Mouse (Mus musculus): ENCODE results near the gene a. TPM values are rescaled to one million over a fixed set of nuclear protein-coding genes. Genes with fewer than 3 reads are reported as not detected.

Gene a
- total and polyA plus RNA-seq, 3 experiments = 7.8 to 23.8 (median 10.9) TPM

DNA sequence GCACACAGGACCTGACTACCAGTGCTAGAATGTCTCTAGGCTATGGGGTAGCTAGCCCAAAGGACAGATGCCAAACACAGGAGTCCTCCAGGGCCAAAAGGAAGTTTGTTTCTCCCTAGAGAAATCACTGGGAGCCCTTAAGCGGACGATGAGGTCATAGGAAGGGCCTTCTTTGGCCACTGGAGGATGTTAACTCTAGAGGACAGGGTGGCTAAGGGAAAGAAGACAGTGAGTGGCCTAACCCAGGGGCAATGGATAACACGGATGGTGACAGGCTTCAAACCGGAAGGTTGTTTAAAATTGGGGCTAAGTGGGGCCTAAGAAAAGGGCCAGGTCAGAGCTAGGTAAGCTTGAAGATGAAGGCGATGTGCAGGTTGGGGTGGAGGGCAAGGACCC lies 258.9 kb downstream of the a start:
- peak; percentile 54 for DNase-seq (ENCODE audit: extremely low read depth)
- Histone ChIP-seq H3K9ac (ENCODE audit: insufficient read depth, low read depth) (peak overlapping the region; percentile 64), H3K36me3 (replicated peaks in 1 of 2; ENCODE audit: control insufficient read depth in 1 of 2, insufficient read depth in 1 of 2, low read length in 1 of 2) (peaks cover 2 to 26% of the 10 kb centered on the region in 2 experiments), H3K4me2 (ENCODE audit: insufficient read depth, low read depth, poor library complexity, severe bottlenecking) (peak overlapping the region; percentile 53), H3K4me1 (ENCODE audit: control insufficient read depth in 1 of 2, insufficient read depth in 2 of 2) (peaks cover 10 to 39% of the 10 kb centered on the region in 2 experiments), H3K9me3 (replicated peaks; ENCODE audit: low read length) (no peaks in the 10 kb centered on the region), H3K79me2 (replicated peaks; ENCODE audit: control insufficient read depth, extremely low read depth, insufficient read depth, poor library complexity, severe bottlenecking) (peaks cover 15% of the 10 kb centered on the region), H3K27ac (ENCODE audit: insufficient read depth, low read depth) (peak overlapping the region; percentile 90), H3K27me3 (replicated peaks) (no peaks in the 10 kb centered on the region), H3K4me3 (replicated peaks in 1 of 3; ENCODE audit: low read depth in 2 of 3, low read length in 2 of 3, poor library complexity in 1 of 3) (peak overlapping the region; percentile 63 to 81 (median 70))
- dilution Hi-C loops (cut with MboI; ENCODE audit: extremely low pct_ligation_motif_present, extremely low pct_unique_long_range_greater_than_20kb, low sequenced_read_pairs) = no loop called here
- in situ Hi-C loops (cut with MboI; ENCODE audit: low pct_ligation_motif_present, low pct_unique_long_range_greater_than_20kb, low sequenced_read_pairs) = no loop called here
- TF ChIP-seq HCFC1 (IDR thresholded peaks at IDR 0.05; ENCODE audit: low read depth, low read length) = no peak
- TF ChIP-seq MEF2A (IDR thresholded peaks at IDR 0.05; ENCODE audit: borderline replicate concordance, low read depth, low read length) = peak; percentile 52
- peak; percentile 5; the same call in 1 of the 2 replicates for TF ChIP-seq TBP (conservative IDR thresholded peaks at IDR 0.05; ENCODE audit: low read depth, low read length)
- TF ChIP-seq EP300 (IDR thresholded peaks at IDR 0.05; ENCODE audit: low read length) = no peak
- TF ChIP-seq RCOR1 (conservative IDR thresholded peaks at IDR 0.05; ENCODE audit: low read depth, low read length) = no peak
- TF ChIP-seq JUND (conservative IDR thresholded peaks at IDR 0.05; ENCODE audit: low read depth, low read length) = no peak
- TF ChIP-seq MXI1 (IDR thresholded peaks at IDR 0.05; ENCODE audit: low read depth, low read length) = no peak
- 0 out of 2 replicates have a peak, but pooled peaks have one; percentile 3 for TF ChIP-seq ELF1 (IDR thresholded peaks at IDR 0.05; ENCODE audit: low read depth, low read length)
- peak; percentile 6; the same call in 1 of the 2 replicates for TF ChIP-seq ETS1 (conservative IDR thresholded peaks at IDR 0.05; ENCODE audit: low read depth, low read length)
- peak; percentile 14; the same call in 1 of the 2 replicates for TF ChIP-seq SIN3A (IDR thresholded peaks at IDR 0.05; ENCODE audit: low read length)
- no peak for TF ChIP-seq ZKSCAN1 (IDR thresholded peaks at IDR 0.05; ENCODE audit: borderline replicate concordance, low read depth, low read length)

DNA sequence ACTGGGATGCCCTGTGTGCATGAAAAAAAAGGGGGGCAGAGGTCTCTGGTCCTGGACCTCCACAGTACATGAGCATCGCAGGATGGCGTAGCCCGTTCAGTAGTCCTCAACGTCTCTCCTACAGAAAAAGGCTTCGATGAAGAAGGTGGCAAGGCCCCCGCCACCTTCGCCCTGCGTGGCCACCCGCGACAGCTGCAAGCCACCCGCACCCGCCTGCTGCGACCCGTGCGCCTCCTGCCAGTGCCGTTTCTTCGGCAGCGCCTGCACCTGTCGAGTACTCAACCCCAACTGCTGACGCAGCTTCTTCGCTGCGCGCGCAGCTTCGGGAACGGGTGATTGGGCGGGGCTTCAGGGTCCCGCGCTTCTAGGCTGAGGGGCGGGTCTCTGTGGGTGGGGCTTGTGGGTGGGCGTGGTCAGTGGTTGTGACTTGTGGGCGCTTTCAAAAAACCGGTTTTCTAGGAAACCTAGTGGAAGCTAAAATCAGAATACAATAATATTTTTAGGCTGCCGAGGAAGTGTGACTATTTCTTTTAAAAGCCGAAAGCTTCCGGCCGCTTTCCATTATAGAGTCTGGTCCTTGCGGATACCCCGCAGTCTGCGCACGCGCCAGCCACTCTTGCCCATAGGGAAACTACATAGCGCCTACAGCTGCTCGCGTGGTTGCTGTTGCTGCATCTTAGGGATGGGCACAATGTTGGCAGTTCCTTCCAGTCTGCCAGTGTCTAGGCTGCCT lies 259.5 kb downstream of the a start:
- peak; percentile 95 for DNase-seq (ENCODE audit: extremely low read depth)
- Histone ChIP-seq H3K4me2 (ENCODE audit: insufficient read depth, low read depth, poor library complexity, severe bottlenecking) (peak overlapping the region; percentile 61), H3K4me3 (replicated peaks in 1 of 3; ENCODE audit: low read depth in 2 of 3, low read length in 2 of 3, poor library complexity in 1 of 3) (peak overlapping the region; percentile 63 to 81 (median 70)), H3K9me3 (replicated peaks; ENCODE audit: low read length) (no peaks in the 10 kb centered on the region), H3K79me2 (replicated peaks; ENCODE audit: control insufficient read depth, extremely low read depth, insufficient read depth, poor library complexity, severe bottlenecking) (peaks cover 15% of the 10 kb centered on the region), H3K27me3 (replicated peaks) (no peaks in the 10 kb centered on the region), H3K36me3 (replicated peaks in 1 of 2; ENCODE audit: control insufficient read depth in 1 of 2, insufficient read depth in 1 of 2, low read length in 1 of 2) (peaks cover 2 to 31% of the 10 kb centered on the region in 2 experiments), H3K9ac (ENCODE audit: insufficient read depth, low read depth) (peak overlapping the region; percentile 80), H3K4me1 (ENCODE audit: control insufficient read depth in 1 of 2, insufficient read depth in 2 of 2) (peaks cover 5 to 39% of the 10 kb centered on the region in 2 experiments), H3K27ac (ENCODE audit: insufficient read depth, low read depth) (peak overlapping the region; percentile 90)
- dilution Hi-C loops (cut with MboI; ENCODE audit: extremely low pct_ligation_motif_present, extremely low pct_unique_long_range_greater_than_20kb, low sequenced_read_pairs) = no loop called here
- in situ Hi-C loops (cut with MboI; ENCODE audit: low pct_ligation_motif_present, low pct_unique_long_range_greater_than_20kb, low sequenced_read_pairs) = no loop called here
- TF ChIP-seq PAX5 (IDR thresholded peaks at IDR 0.05; ENCODE audit: low read length) = no peak
- peak; percentile 96 for TF ChIP-seq POLR2AphosphoS2 (IDR thresholded peaks at IDR 0.05; ENCODE audit: low read depth, low read length)
- peak; percentile 99 for TF ChIP-seq TCF12 (IDR thresholded peaks at IDR 0.05; ENCODE audit: low read depth, low read length)
- peak; percentile 5; the same call in 1 of the 2 replicates for TF ChIP-seq CHD1 (IDR thresholded peaks at IDR 0.05; ENCODE audit: low read depth, low read length)
- peak; percentile 94 for TF ChIP-seq MAFK (IDR thresholded peaks at IDR 0.05; ENCODE audit: insufficient replicate concordance, low read length)
- no peak; the same call in 1 of the 2 replicates for TF ChIP-seq ZNF384 (IDR thresholded peaks at IDR 0.05; ENCODE audit: low read depth, low read length)
- TF ChIP-seq POLR2A (IDR thresholded peaks at IDR 0.05; ENCODE audit: low read depth, low read length) = peak; percentile 98
- peak; percentile 63; the same call in 1 of the 2 replicates for TF ChIP-seq RCOR1 (conservative IDR thresholded peaks at IDR 0.05; ENCODE audit: low read depth, low read length)
- TF ChIP-seq UBTF (IDR thresholded peaks at IDR 0.05; ENCODE audit: low read depth, low read length) = peak; percentile 83
- 0 out of 2 replicates have a peak, but pooled peaks have one; percentile 55 for TF ChIP-seq KAT2A (IDR thresholded peaks at IDR 0.05; ENCODE audit: insufficient replicate concordance, low read length)
- TF ChIP-seq MXI1 (IDR thresholded peaks at IDR 0.05; ENCODE audit: low read depth, low read length) = peak; percentile 78
- TF ChIP-seq JUND (conservative IDR thresholded peaks at IDR 0.05; ENCODE audit: low read depth, low read length) = no peak
- TF ChIP-seq MAZ (IDR thresholded peaks at IDR 0.05; ENCODE audit: low read depth, low read length) = peak; percentile 60; the same call in 1 of the 2 replicates
- TF ChIP-seq SIN3A (IDR thresholded peaks at IDR 0.05; ENCODE audit: low read length) = no peak; the same call in none of the 2 replicates
- TF ChIP-seq EP300 (IDR thresholded peaks at IDR 0.05; ENCODE audit: low read length) = peak; percentile 23; the same call in 1 of the 2 replicates
- TF ChIP-seq USF1 (IDR thresholded peaks at IDR 0.05; ENCODE audit: low read depth, low read length) = no peak
- no peak for TF ChIP-seq CTCF (conservative IDR thresholded peaks at IDR 0.05 in 1 of 2, IDR thresholded peaks at IDR 0.05 in 1 of 2; ENCODE audit: low read depth in 2 of 2, low read length in 2 of 2)
- peak; percentile 96 for TF ChIP-seq NELFE (IDR thresholded peaks at IDR 0.05; ENCODE audit: low read depth, low read length)
- no peak; the same call in 1 of the 2 replicates for TF ChIP-seq E2F4 (IDR thresholded peaks at IDR 0.05; ENCODE audit: insufficient replicate concordance, low read depth, low read length)
- TF ChIP-seq TBP (conservative IDR thresholded peaks at IDR 0.05; ENCODE audit: low read depth, low read length) = peak; percentile 83
- no peak; the same call in 1 of the 2 replicates for TF ChIP-seq SMC3 (IDR thresholded peaks at IDR 0.05; ENCODE audit: low read depth, low read length)
- peak; percentile 80 for TF ChIP-seq BHLHE40 (IDR thresholded peaks at IDR 0.05; ENCODE audit: low read depth, low read length)
- no peak for TF ChIP-seq GABPA (IDR thresholded peaks at IDR 0.05; ENCODE audit: insufficient replicate concordance, low read depth, low read length)
- TF ChIP-seq MAX (IDR thresholded peaks at IDR 0.05; ENCODE audit: low read length) = peak; percentile 83
- 0 out of 2 replicates have a peak, but pooled peaks have one; percentile 52 for TF ChIP-seq HCFC1 (IDR thresholded peaks at IDR 0.05; ENCODE audit: low read depth, low read length)

Measured in CH12.LX (cell line).